Mouse (Mus musculus) heart, adult 2 months (tissue): ENCODE data around the gene Fkbpl.

ENCODE experiments used
- CTCF ChIP-seq: fragments of 200-600 bp; IDR thresholded peaks from 2 replicates; pipeline ENCODE4 v1.8.1; 2022; ENCODE audit warnings: antibody characterized with exemption, mild to moderate bottlenecking, moderate library complexity
- EP300 ChIP-seq: fragments of 200-500 bp; IDR thresholded peaks from 2 replicates; pipeline ENCODE4 v1.6.1; 2011; ENCODE audit warnings: low read depth, low read length, control low read depth; ENCODE audit not compliant: insufficient read depth
- POLR2A ChIP-seq: fragments of 200-500 bp; IDR thresholded peaks from 2 replicates; pipeline ENCODE4 v1.6.1; 2011; ENCODE audit warnings: mild to moderate bottlenecking, low read depth, low read length, control low read depth; ENCODE audit not compliant: insufficient read depth

- TF ChIP-seq POLR2A (no peak), CTCF (no peak), EP300 (no peak)
Observed at GRCm38 (mm10) chr17:34607997-34608396, 36.6 kb upstream of the Fkbpl start.
